Mouse (Mus musculus) C2C12 (cell line): Measurements from ENCODE around the gene Pus1.

Source experiments
- CTCF ChIP-seq: IDR thresholded peaks from one replicate; pipeline ENCODE4 v1.5.1; 2011; ENCODE audit not compliant: control insufficient read depth, insufficient read depth, insufficient read length
- USF1 ChIP-seq: IDR thresholded peaks from one replicate; pipeline ENCODE4 v1.6.1; 2011; ENCODE audit warnings: low read depth, mild to moderate bottlenecking, control low read depth, moderate library complexity

GRCm38 (mm10) chr5:110804012-110804743, 23.7 kb upstream of the Pus1 start:
- no peak for TF ChIP-seq CTCF
- TF ChIP-seq USF1: no peak
